Mouse (Mus musculus): ENCODE results near the gene Ociad2.

DNA sequence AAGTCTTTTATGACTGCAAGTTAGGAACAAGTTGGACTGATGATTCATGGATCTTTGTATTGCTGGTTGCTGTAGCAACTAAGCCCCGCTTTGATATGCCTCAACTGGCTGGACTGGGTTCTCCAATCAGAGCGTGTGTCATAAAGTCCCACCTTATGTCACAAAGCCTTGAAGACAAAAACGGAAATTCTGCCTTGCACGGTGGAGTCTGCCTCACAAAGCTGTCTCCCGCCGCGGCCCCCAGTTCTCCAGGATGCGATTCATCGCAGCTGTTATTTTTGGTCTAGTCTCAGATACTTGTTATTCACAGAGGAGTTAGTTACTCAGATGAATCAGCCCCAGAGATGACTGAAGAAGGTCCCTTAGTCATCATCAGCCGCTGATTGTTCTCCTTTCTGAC is 3.5 kb upstream of the Ociad2 start:
- TF ChIP-seq GATA1 (IDR thresholded peaks at IDR 0.05; ENCODE audit: low read length) (no peak), TAL1 (IDR thresholded peaks at IDR 0.05; ENCODE audit: low read length) (no peak)
